Mouse (Mus musculus) heart, postnatal 10 days (tissue): ENCODE results near the gene Tnfsf8. TPM values are rescaled to one million over a fixed set of nuclear protein-coding genes. Genes with fewer than 3 reads are reported as not detected.

Source experiments
- DNase-seq, 2 experiments: peaks; one replicate each; pipeline ENCODE4 v3.0.0; 2021
- intact Hi-C: fragments of 180-260 bp; cut with DNase I; formaldehyde crosslinking; loops from one replicate; pipeline ENCODE4 v1.15.1; 2025
- total RNA-seq, 2 experiments: library from RNA; stranded (reverse); gene quantifications; 2 replicates each; pipeline ENCODE4 v1.2.3; 2021

The Tnfsf8 gene
- total RNA-seq, result not detected

- intact Hi-C loops, result no loop called here
- DNase-seq, result no peak
Measured at GRCm38 (mm10) chr4:63860688-63861540, at the start of gene Tnfsf8. TSS of gene Tnfsf8 (minus strand) at chr4:63861347.

- intact Hi-C loops, result no loop called here
- DNase-seq, result no peak
Measured at GRCm38 (mm10) chr4:63908511-63908910, 47.4 kb upstream of the Tnfsf8 start.

- DNase-seq, result no peak
- intact Hi-C loops, result no loop called here
Measured at GRCm38 (mm10) chr4:63907473-63907872, 46.3 kb upstream of the Tnfsf8 start.

GRCm38 (mm10) chr4:63906050-63906449, 44.9 kb upstream of the Tnfsf8 start:
- no peak for DNase-seq
- intact Hi-C loops, result no loop called here

- no peak for DNase-seq
- intact Hi-C loops, result no loop called here
Measured at GRCm38 (mm10) chr4:63899081-63899523, 38.0 kb upstream of the Tnfsf8 start.

GRCm38 (mm10) chr4:63897152-63897551, 36.0 kb upstream of the Tnfsf8 start:
- DNase-seq, result no peak
- intact Hi-C loops, result no loop called here

- no peak for DNase-seq
- intact Hi-C loops, result no loop called here
Measured at GRCm38 (mm10) chr4:63886156-63886555, 25.0 kb upstream of the Tnfsf8 start.

GRCm38 (mm10) chr4:63876720-63877119, 15.6 kb upstream of the Tnfsf8 start:
- no peak for DNase-seq
- intact Hi-C loops, result no loop called here

GRCm38 (mm10) chr4:63875480-63875879, 14.3 kb upstream of the Tnfsf8 start:
- no peak for DNase-seq

GRCm38 (mm10) chr4:63870678-63871077, 9.5 kb upstream of the Tnfsf8 start:
- intact Hi-C loops, result no loop called here
- no peak for DNase-seq

More at GRCm38 (mm10) chr4:63875480-63875879, 14.3 kb upstream of the Tnfsf8 start:
- intact Hi-C loops, result no loop called here

GRCm38 (mm10) chr4:63868770-63869169, 7.6 kb upstream of the Tnfsf8 start:
- intact Hi-C loops, result no loop called here
- DNase-seq, result no peak

GRCm38 (mm10) chr4:63862953-63863352, 1.8 kb upstream of the Tnfsf8 start:
- no peak for DNase-seq
- intact Hi-C loops, result no loop called here

GRCm38 (mm10) chr4:63862092-63862697, 1.0 kb upstream of the Tnfsf8 start:
- intact Hi-C loops, result no loop called here
- DNase-seq, result no peak

- no peak for DNase-seq
Measured at GRCm38 (mm10) chr4:63860236-63860635, 911 bp downstream of the Tnfsf8 start.

GRCm38 (mm10) chr4:63859785-63860203, 1.4 kb downstream of the Tnfsf8 start:
- intact Hi-C loops, result no loop called here
- DNase-seq, result no peak

More at GRCm38 (mm10) chr4:63860236-63860635, 911 bp downstream of the Tnfsf8 start:
- intact Hi-C loops, result no loop called here

- intact Hi-C loops, result no loop called here
Measured at GRCm38 (mm10) chr4:63858646-63859224, 2.4 kb downstream of the Tnfsf8 start.

GRCm38 (mm10) chr4:63856764-63857163, 4.4 kb downstream of the Tnfsf8 start:
- DNase-seq, result no peak
- intact Hi-C loops, result no loop called here

More at GRCm38 (mm10) chr4:63858646-63859224, 2.4 kb downstream of the Tnfsf8 start:
- DNase-seq, result no peak

- intact Hi-C loops, result no loop called here
- no peak for DNase-seq
Measured at GRCm38 (mm10) chr4:63853782-63854386, 7.3 kb downstream of the Tnfsf8 start.

- intact Hi-C loops, result no loop called here
- DNase-seq, result no peak
Measured at GRCm38 (mm10) chr4:63850082-63850481, 11.1 kb downstream of the Tnfsf8 start.

- intact Hi-C loops, result no loop called here
- no peak for DNase-seq
Measured at GRCm38 (mm10) chr4:63846881-63847597, 14.1 kb downstream of the Tnfsf8 start.
